In genomic region chr4:10859911-10860581, GRCm38 (mm10) we compare ENCODE assay signal across 8 mouse cellular contexts. TPM values are rescaled to one million over a fixed set of nuclear protein-coding genes. Genes with fewer than 3 reads are reported as not detected.
A peak's percentile ranks its signal among the peaks of the same experiment; 100 is the strongest.
DNase-seq lines count a peak whose midpoint lies in the region; ATAC-seq lines count a peak whose summit lies in the region.

No protein-coding gene starts in this region.

- H3K36me3 ChIP-seq in hindbrain, embryonic 15.5 days = no peaks in the 10 kb centered on the region
- H3K36me3 ChIP-seq in midbrain, embryonic 11.5 days (ENCODE audit: control insufficient read depth, insufficient read depth, low read length) = no peaks in the 10 kb centered on the region

- peak overlapping the region; percentile 40 for H3K4me2 ChIP-seq in hindbrain, embryonic 15.5 days
- H3K4me2 ChIP-seq in midbrain, embryonic 11.5 days = no peak overlapping the region

- 51% methylated on average over 9 of the region's 12 CpGs for WGBS in hindbrain, embryonic 15.5 days
- whole genome bisulfite sequencing in midbrain, embryonic 11.5 days = 47% methylated on average over 11 of the region's 12 CpGs

- no peaks in the 10 kb centered on the region for H3K27me3 ChIP-seq in hindbrain, embryonic 15.5 days
- H3K27me3 ChIP-seq in midbrain, embryonic 11.5 days (ENCODE audit: control insufficient read depth, insufficient read depth, low read length) = no peaks in the 10 kb centered on the region

- no peaks in the 10 kb centered on the region for H3K9me3 ChIP-seq in hindbrain, embryonic 15.5 days
- no peaks in the 10 kb centered on the region for H3K9me3 ChIP-seq in midbrain, embryonic 11.5 days (ENCODE audit: control insufficient read depth, low read length)

- no peaks in the 10 kb centered on the region for H3K4me1 ChIP-seq in hindbrain, embryonic 15.5 days (replicated peaks)
- H3K4me1 ChIP-seq in midbrain, embryonic 11.5 days (ENCODE audit: control insufficient read depth, insufficient read depth, low read length) = no peaks in the 10 kb centered on the region

- no peak overlapping the region for H3K27ac ChIP-seq in hindbrain, embryonic 15.5 days (replicated peaks)
- no peak overlapping the region for H3K27ac ChIP-seq in midbrain, embryonic 11.5 days (ENCODE audit: low read depth, low read length)

- H3K9ac ChIP-seq in hindbrain, embryonic 15.5 days = no peak overlapping the region
- no peak overlapping the region for H3K9ac ChIP-seq in midbrain, embryonic 11.5 days (ENCODE audit: low read length)

- ATAC-seq in hindbrain, embryonic 15.5 days (ENCODE audit: low FRiP score, low read depth) = peak; percentile 92
- peak; percentile 72 for ATAC-seq in midbrain, embryonic 11.5 days (ENCODE audit: low FRiP score)

- H3K4me3 ChIP-seq in hindbrain, embryonic 15.5 days = peak overlapping the region; percentile 28
- no peak overlapping the region for H3K4me3 ChIP-seq in midbrain, embryonic 11.5 days (ENCODE audit: low read depth, low read length)

- peak; percentile 18 for DNase-seq in embryo, embryonic 10 days (ENCODE audit: low spot score)
- no peak for DNase-seq in embryo, embryonic 9.5 days (ENCODE audit: extremely low spot score)
- peak; percentile 24 for DNase-seq in thymus, postnatal 4 days
- no peak for DNase-seq in thymus, postnatal 14 days
- DNase-seq in midbrain, embryonic 11.5 days (ENCODE audit: low spot score, missing footprints) = peak; percentile 79
- no peak for DNase-seq in urinary bladder, adult 18-20 months (ENCODE audit: low spot score in 2 of 2)
- no peak for DNase-seq in adrenal gland, postnatal 25 days

RNA-seq across cellular contexts. Expression of gene 2610301B20Rik, which starts 14.3 kb away (rescaled TPM):
- polyA plus RNA-seq in hindbrain, embryonic 15.5 days (2015; fragmentation: Nextera tagmentation; extraction: Ambion mirVana) = 41.5 and 42.5 TPM in 2 replicates
- 63.8 and 66.2 TPM in 2 replicates for polyA plus RNA-seq in midbrain, embryonic 11.5 days (2014; fragmentation: Nextera tagmentation; extraction: Ambion mirVana)
- 18.5 and 22.0 TPM in 2 replicates for total RNA-seq in adrenal gland, postnatal 25 days (2021)

Comparison
In these comparisons a context has a peak if more than half of its experiments do, and no peak if none do; other contexts are left out.
1. DNase-seq: peak in embryo, embryonic 10 days (single experiment), thymus, postnatal 4 days (single experiment) and midbrain, embryonic 11.5 days (single experiment); none in embryo, embryonic 9.5 days (single experiment), thymus, postnatal 14 days (single experiment), urinary bladder, adult 18-20 months (0 of 2) and adrenal gland, postnatal 25 days (single experiment).